Mouse (Mus musculus) common myeloid progenitor, adult 5-6 weeks (primary cell): ENCODE results near the gene Rarg. TPM values are rescaled to one million over a fixed set of nuclear protein-coding genes. Genes with fewer than 3 reads are reported as not detected.
A peak's percentile ranks its signal among the peaks of the same experiment; 100 is the strongest.

Experiments
- ATAC-seq: replicated peaks from 2 replicates; pipeline ENCODE4 v1.8.0; 2016; ENCODE audit warnings: low read depth, mild to moderate bottlenecking, moderate TSS enrichment, inconsistent platforms; ENCODE audit not compliant: poor library complexity, severe bottlenecking
- total RNA-seq: library from RNA; stranded (forward); fragments of 200-1000, 187-1606 nt; gene quantifications from 2 replicates; pipeline ENCODE4 v1.2.3, GENCODE M21; 2017

The Rarg gene
- total RNA-seq, 1 experiment from 2014 or later: 3.9 TPM

DNA sequence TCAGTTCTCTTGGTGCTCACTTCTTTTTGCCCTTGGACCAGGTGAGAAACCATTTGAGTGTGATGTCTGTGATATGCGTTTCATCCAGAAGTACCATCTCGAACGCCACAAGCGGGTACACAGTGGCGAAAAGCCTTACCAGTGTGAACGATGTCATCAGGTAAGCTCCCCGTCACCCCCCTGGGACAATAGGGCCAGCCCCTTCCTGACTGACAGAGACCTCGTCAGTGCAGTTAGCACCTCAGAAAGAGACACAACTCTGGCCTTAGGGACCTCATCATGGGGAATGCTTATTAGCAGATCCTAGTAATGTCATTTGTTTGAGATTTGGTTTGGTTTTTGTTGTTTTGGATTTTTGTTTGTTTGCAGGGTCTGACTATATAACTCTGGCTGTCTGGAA lies 48.2 kb downstream of the Rarg start:
- ATAC-seq: no peak

DNA sequence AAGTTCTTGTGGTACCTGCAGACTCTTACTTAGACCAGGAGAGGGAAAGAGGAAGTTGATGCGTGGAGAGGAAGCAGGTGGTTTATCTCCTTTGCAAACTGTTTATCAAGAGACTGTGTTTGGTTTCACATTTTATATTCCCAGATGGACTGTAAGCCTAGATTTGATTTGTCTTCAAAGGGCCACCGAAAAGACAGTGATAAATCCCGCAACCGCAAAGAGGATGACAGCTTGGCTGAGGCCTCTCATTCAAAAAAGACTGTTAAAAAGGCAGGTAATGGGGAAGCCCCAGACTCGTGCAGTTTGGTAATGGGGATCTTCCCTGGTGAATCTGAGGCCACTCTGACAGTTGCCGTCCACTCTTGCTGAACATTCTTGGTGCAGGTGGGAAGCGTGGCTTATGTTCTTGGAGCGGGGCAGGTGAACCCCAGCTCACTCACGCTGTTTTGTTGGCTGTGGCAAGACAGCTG lies 49.2 kb downstream of the Rarg start:
- ATAC-seq: peak; percentile 31

DNA sequence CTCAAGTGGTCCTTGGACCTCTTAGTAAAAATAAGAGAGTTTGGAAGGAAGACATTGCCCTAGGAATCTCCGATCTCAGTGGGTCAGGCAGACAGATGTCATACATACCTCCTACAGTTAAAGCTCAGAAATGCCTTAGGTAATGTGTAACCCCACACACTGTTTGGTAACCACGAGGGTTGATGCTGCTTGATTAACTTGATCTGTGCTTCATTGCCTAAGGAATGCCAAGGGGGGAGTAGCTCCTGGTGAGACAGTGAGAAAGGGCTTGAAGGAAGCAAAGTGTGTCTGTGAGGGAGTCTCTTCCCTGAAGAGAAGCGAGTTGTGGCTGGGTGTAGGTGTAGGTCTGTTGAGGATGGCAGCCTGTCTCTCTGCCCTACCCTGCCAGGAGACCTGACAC lies 50.0 kb downstream of the Rarg start:
- no peak for ATAC-seq

DNA sequence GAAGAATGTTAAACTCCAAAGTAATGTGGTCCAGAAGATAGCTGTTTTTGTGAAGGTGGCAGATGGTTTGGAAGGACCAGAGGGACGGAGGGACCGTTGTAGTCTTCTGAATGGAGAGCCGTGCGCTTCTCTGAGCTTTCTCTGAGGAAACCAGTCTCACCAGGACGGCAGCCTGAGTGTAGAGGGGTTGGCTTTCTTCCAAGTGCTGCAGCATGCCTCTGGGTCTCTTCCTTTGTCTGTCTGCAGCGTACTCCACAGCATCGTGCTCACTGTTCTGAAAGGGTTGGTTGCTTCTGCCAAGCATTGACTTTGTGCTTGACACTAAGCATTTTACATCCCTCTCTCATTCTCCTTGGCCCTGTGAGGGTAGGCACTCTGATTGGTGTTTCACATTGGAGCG lies 51.5 kb downstream of the Rarg start:
- no peak for ATAC-seq

DNA sequence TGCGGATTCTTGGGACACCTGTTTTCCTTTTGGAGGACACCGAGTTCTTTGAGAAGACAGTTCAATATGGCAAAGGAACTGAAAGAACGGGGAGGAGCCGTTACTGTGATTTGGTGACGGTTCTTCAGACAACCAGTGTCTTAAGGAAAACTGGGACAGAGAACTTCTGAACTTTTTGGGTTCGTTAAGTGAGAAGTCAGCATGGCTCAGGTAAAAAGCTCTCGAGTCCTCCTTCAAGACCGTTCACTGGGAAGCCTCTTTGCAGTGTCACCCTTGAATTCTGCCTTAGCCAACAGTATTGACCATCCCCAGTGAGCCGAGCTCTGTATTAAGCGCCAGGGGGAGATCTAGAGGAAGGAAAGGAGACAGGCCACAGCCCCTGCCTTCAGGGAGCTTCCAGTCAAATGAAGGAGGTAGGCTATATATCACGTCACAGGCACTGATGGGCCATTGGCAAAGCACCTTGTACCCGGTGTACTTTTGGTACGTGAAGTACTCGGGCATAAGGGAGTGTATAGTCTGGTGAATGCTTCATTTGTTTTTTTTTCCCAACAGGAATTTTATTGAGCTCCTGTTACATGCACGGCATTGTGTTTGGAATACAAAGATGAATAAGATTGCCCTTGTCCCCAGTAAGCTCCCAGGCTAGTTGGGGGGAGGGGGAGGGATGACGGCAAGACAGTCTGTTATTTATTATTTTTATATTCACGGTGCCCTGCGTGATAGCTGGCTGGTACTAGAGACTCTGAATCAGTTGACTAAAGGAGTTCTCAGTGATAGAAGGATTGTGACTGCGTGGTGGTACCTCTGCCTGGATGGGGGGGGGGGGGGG lies 52.4 kb downstream of the Rarg start, which contains the start of gene Csad:
Gene Csad, minus strand, starts transcription at position 51 of the 832 bp plus-strand sequence.
- no peak for ATAC-seq

DNA sequence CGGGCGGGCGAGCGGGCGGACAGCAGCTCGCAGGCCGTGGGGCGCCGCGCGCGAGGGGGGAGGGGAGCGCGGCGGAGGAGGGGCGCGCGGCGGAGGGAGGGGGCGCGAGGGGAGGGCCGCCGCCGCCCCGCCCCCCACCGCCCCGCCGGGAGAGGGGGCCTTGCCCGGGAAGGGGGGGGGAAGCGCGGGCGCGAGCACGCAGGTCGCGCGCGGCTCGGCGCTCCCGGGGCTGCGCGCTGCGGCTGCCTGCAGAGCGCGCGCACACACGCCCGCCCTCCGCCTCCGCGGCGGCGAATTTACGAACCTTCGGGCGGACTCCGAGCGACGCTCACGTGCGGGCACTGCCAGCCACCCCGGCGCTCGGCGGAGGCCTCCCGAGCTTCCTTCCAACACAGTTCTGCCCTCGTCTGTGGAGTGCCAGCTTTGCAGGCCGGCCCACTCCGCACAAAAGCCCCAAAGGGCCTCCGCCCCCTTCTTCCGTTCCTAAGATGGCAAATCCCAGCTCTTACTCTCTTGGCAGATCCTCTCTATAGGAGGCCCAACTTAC lies 53.4 kb downstream of the Rarg start:
- ATAC-seq: peak; percentile 33

GRCm38 (mm10) chr15:102202971-102203834 lies 54.1 kb downstream of the Rarg start, which contains the start of gene Zfp740:
Gene Zfp740, plus strand, starts transcription at chr15:102203249.
- ATAC-seq: peak; percentile 86

- no peak for ATAC-seq
Measured at GRCm38 (mm10) chr15:102198841-102199240, 58.5 kb downstream of the Rarg start.

DNA sequence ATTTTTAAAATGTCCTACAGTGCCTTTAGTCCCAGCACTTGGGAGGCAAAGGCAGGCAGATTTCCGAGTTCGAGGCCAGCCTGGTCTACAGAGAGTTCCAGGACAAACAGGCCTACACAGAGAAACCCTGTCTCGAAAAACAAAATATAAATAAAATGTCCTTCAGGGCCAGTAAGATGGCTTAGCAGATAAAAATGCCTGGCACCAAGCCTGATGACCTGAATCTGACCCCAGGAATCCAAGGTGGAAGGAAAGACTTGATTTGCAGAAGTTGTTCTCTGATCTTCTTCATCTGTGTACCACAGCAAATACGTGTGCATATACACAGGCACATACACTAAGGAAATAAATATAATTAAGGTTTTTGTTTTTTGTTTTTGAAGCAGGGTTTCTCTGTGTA lies 61.9 kb downstream of the Rarg start:
- ATAC-seq: no peak

- peak; percentile 34 for ATAC-seq
Measured at GRCm38 (mm10) chr15:102194439-102194838, 62.9 kb downstream of the Rarg start.

DNA sequence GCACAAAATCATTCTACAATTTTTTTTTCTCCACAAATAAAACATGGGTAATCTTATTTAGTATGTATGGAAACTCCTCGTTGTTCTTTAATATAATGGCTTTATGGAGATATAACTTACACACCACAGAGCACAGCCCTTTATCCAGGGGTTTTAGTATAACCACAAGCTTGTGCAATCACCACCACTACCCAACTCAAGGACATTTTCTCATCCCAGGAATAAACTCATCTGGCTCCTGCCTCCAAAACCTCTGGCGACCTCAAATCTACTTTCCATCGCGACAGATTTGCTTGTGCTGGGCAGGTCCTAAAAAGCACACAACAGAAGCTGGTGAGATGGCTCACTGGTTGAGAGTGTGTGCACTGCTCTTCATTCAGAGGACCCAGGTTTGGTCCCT lies 63.7 kb downstream of the Rarg start:
- ATAC-seq: no peak

DNA sequence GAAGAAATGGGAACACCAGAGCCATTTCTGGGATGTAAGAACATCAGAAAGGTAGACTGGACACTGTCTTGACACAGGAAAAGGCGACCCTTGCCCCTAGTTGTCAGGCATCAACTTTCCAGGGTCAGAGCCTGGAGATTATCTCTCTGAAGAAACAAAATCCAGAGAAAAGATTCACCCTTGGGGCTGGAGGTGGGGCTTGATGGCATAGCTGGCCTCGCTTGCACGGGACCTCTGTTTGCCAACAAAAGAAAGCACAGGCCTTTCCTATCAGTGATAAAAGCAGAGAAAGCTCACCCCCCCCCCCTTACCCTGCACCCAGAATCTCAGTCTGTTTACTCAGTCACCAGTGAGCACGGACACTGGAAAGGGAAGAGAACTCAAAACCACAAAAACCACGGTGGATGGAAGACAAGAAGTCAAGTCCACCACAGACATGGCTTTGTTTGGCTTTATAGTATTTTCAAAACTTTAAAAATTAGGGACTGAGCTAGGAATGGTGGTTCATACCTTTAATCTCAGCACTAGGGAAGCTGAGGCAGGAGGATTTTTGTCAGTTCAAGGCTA lies 64.4 kb downstream of the Rarg start:
- peak; percentile 42; the same call in 1 of the 2 replicates for ATAC-seq

- ATAC-seq: peak; percentile 54
Measured at GRCm38 (mm10) chr15:102192271-102192812, 65.0 kb downstream of the Rarg start.

- no peak for ATAC-seq
Measured at GRCm38 (mm10) chr15:102191699-102192098, 65.6 kb downstream of the Rarg start.

DNA sequence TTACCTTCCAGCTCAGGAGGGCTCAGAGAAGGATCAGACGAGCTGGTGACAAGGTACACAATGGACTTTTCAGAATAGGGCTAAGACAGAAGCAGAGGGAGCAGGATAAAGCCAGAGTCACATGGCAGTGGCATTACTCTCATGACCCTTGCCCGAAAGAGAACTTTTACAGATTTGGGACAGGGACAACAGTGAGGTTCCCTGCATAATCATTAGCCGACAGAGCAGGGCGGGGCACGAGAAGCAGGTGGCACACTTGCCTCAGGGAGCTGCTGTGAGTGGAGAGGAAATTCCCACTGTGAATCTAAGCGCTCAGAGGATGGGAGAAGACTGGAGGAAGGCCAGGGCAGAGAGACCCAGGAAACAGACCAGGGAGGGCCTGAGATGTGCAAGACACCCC lies 68.4 kb downstream of the Rarg start:
- ATAC-seq: no peak

DNA sequence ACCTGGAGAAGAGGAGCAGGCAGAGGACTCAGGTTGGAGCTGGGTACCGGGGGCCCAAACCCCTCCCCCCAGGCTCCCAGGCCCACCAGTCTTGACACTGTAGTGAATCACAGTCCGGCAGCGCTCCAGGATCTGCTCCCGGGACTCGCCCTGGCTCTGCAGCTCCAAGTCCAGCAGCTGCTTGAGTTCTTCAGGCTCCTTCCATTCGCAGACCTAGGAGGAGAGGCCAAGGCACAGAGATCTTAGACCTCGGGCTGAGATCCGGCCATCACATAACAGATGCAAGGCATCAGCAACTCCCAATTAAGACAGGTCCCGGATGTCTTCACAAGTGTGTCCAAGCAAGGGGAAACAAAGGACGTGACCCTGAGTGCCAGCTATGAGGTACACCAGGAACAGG lies 69.2 kb downstream of the Rarg start:
- ATAC-seq: no peak

GRCm38 (mm10) chr15:102186239-102186638 lies 71.1 kb downstream of the Rarg start:
- ATAC-seq: no peak
